Mouse (Mus musculus) CH12.LX (cell line): ENCODE measurements around the gene Lrrn3. TPM values are rescaled to one million over a fixed set of nuclear protein-coding genes. Genes with fewer than 3 reads are reported as not detected.

Experiments used
- DNase-seq: peaks from one replicate; pipeline ENCODE4 v3.0.0-alpha.2; 2013; ENCODE audit errors: extremely low read depth
- H3K27ac ChIP-seq: 2 replicates; pipeline ENCODE4 v1.5.1; 2012; ENCODE audit warnings: low read depth, mild to moderate bottlenecking, control low read depth, moderate library complexity; ENCODE audit not compliant: insufficient read depth
- H3K27me3 ChIP-seq: replicated peaks from 2 replicates; pipeline ENCODE3; 2012; ENCODE audit warnings: inconsistent platforms
- H3K36me3 ChIP-seq, 2 experiments: replicated peaks in 1 of 2; 2 replicates each; pipeline versions ENCODE3 to v1.6.1; 2012; ENCODE audit warnings: inconsistent platforms in 1 of 2, low read length in 1 of 2, mild to moderate bottlenecking in 1 of 2, mixed read lengths in 1 of 2, moderate library complexity in 1 of 2; ENCODE audit not compliant: control insufficient read depth in 1 of 2, insufficient read depth in 1 of 2
- H3K4me1 ChIP-seq, 2 experiments: 2 replicates each; pipeline ENCODE4 v1.6.1; 2012; ENCODE audit warnings: inconsistent platforms in 1 of 2, moderate library complexity in 1 of 2; ENCODE audit not compliant: insufficient read depth in 2 of 2, control insufficient read depth in 1 of 2
- H3K4me2 ChIP-seq: 2 replicates; pipeline ENCODE4 v1.6.1; 2012; ENCODE audit warnings: low read depth, mild to moderate bottlenecking, control low read depth; ENCODE audit not compliant: poor library complexity, insufficient read depth, severe bottlenecking
- H3K4me3 ChIP-seq, 3 experiments: fragments of 150-350 bp in 1 of 3; sonication (generic) in 1 of 3; replicated peaks in 1 of 3; 2 replicates each; pipeline versions ENCODE3 to v1.5.1; 2011 to 2012; ENCODE audit warnings: low read depth in 2 of 3, low read length in 2 of 3, mild to moderate bottlenecking in 2 of 3, moderate library complexity in 2 of 3, control low read depth in 1 of 3, improper control_type of control experiment in 1 of 3, inconsistent platforms in 1 of 3, mixed read lengths in 1 of 3; ENCODE audit not compliant: poor library complexity in 1 of 3
- H3K79me2 ChIP-seq: replicated peaks from 2 replicates; pipeline ENCODE4 v1.6.1; 2012; ENCODE audit warnings: mild to moderate bottlenecking, moderate library complexity; ENCODE audit not compliant: control insufficient read depth, poor library complexity, insufficient read depth, severe bottlenecking; ENCODE audit errors: extremely low read depth
- H3K9ac ChIP-seq: 2 replicates; pipeline ENCODE4 v1.6.1; 2012; ENCODE audit warnings: low read depth, mild to moderate bottlenecking, control low read depth, moderate library complexity; ENCODE audit not compliant: insufficient read depth
- H3K9me3 ChIP-seq: replicated peaks from 2 replicates; pipeline ENCODE3; 2012; ENCODE audit warnings: low read length, inconsistent platforms, mixed read lengths
- BHLHE40 ChIP-seq: IDR thresholded peaks from 2 replicates; pipeline ENCODE4 v1.6.1; 2011; ENCODE audit warnings: mild to moderate bottlenecking, low read depth, low read length, improper control_type of control experiment
- CHD1 ChIP-seq: IDR thresholded peaks from 2 replicates; pipeline ENCODE4 v1.6.1; 2012; ENCODE audit warnings: low read depth, low read length, improper control_type of control experiment, inconsistent platforms
- CTCF ChIP-seq, 2 experiments: IDR thresholded peaks in 1 of 2; conservative IDR thresholded peaks in 1 of 2; 2 replicates each; pipeline ENCODE4 v1.5.1; 2011 to 2012; ENCODE audit warnings: low read depth in 2 of 2, low read length in 2 of 2, improper control_type of control experiment in 1 of 2, inconsistent platforms in 1 of 2, mild to moderate bottlenecking in 1 of 2, moderate library complexity in 1 of 2
- E2F4 ChIP-seq: IDR thresholded peaks from 2 replicates; pipeline ENCODE4 v1.6.1; 2011; ENCODE audit warnings: low read depth, low read length, improper control_type of control experiment; ENCODE audit not compliant: insufficient replicate concordance
- EP300 ChIP-seq: IDR thresholded peaks from 2 replicates; pipeline ENCODE4 v1.6.1; 2011; ENCODE audit warnings: low read length, improper control_type of control experiment
- ETS1 ChIP-seq: conservative IDR thresholded peaks from 2 replicates; pipeline ENCODE4 v1.6.1; 2012; ENCODE audit warnings: low read depth, mild to moderate bottlenecking, inconsistent platforms, low read length, improper control_type of control experiment, moderate library complexity
- GABPA ChIP-seq: IDR thresholded peaks from 2 replicates; pipeline ENCODE4 v1.6.1; 2012; ENCODE audit warnings: low read depth, low read length, improper control_type of control experiment, inconsistent platforms; ENCODE audit not compliant: insufficient replicate concordance
- HCFC1 ChIP-seq: IDR thresholded peaks from 2 replicates; pipeline ENCODE4 v1.6.1; 2012; ENCODE audit warnings: low read depth, mild to moderate bottlenecking, inconsistent platforms, low read length, improper control_type of control experiment
- IRF4 ChIP-seq: IDR thresholded peaks from 2 replicates; pipeline ENCODE4 v1.6.1; 2014; ENCODE audit warnings: low read depth, mild to moderate bottlenecking, inconsistent platforms, low read length, improper control_type of control experiment
- JUN ChIP-seq: IDR thresholded peaks from 2 replicates; pipeline ENCODE4 v1.6.1; 2011; ENCODE audit warnings: low read depth, mild to moderate bottlenecking, low read length, improper control_type of control experiment, moderate library complexity; ENCODE audit not compliant: insufficient read depth
- JUND ChIP-seq: conservative IDR thresholded peaks from 2 replicates; pipeline ENCODE4 v1.6.1; 2011; ENCODE audit warnings: low read depth, low read length, improper control_type of control experiment
- KAT2A ChIP-seq: IDR thresholded peaks from 2 replicates; pipeline ENCODE4 v1.6.1; 2012; ENCODE audit warnings: low read length, improper control_type of control experiment, inconsistent platforms; ENCODE audit not compliant: insufficient replicate concordance
- MAFK ChIP-seq: IDR thresholded peaks from 2 replicates; pipeline ENCODE4 v1.6.1; 2011; ENCODE audit warnings: low read length, improper control_type of control experiment; ENCODE audit not compliant: insufficient replicate concordance
- MAX ChIP-seq: IDR thresholded peaks from 2 replicates; pipeline ENCODE4 v1.6.1; 2011; ENCODE audit warnings: low read length, improper control_type of control experiment
- MYC ChIP-seq: IDR thresholded peaks from 2 replicates; pipeline ENCODE4 v1.6.1; 2011; ENCODE audit warnings: low read depth, mild to moderate bottlenecking, improper control_type of control experiment, low read length
- NELFE ChIP-seq: IDR thresholded peaks from 2 replicates; pipeline ENCODE4 v1.6.1; 2011; ENCODE audit warnings: low read depth, low read length, improper control_type of control experiment
- PAX5 ChIP-seq: IDR thresholded peaks from 2 replicates; pipeline ENCODE4 v1.6.1; 2012; ENCODE audit warnings: low read length, inconsistent platforms, mixed read lengths
- POLR2A ChIP-seq: IDR thresholded peaks from 2 replicates; pipeline ENCODE4 v1.6.1; 2011; ENCODE audit warnings: low read depth, mild to moderate bottlenecking, improper control_type of control experiment, low read length
- POLR2AphosphoS2 ChIP-seq: IDR thresholded peaks from 2 replicates; pipeline ENCODE4 v1.6.1; 2011; ENCODE audit warnings: low read depth, low read length, improper control_type of control experiment
- RCOR1 ChIP-seq: conservative IDR thresholded peaks from 2 replicates; pipeline ENCODE4 v1.6.1; 2012; ENCODE audit warnings: low read depth, mild to moderate bottlenecking, inconsistent platforms, low read length, improper control_type of control experiment
- SMC3 ChIP-seq: IDR thresholded peaks from 2 replicates; pipeline ENCODE4 v1.6.1; 2011; ENCODE audit warnings: low read depth, low read length, improper control_type of control experiment
- TBP ChIP-seq: conservative IDR thresholded peaks from 2 replicates; pipeline ENCODE4 v1.6.1; 2011; ENCODE audit warnings: low read depth, low read length, improper control_type of control experiment
- TCF12 ChIP-seq: IDR thresholded peaks from 2 replicates; pipeline ENCODE4 v1.6.1; 2014; ENCODE audit warnings: low read depth, mild to moderate bottlenecking, inconsistent platforms, low read length, improper control_type of control experiment
- USF1 ChIP-seq: IDR thresholded peaks from 2 replicates; pipeline ENCODE4 v1.6.1; 2014; ENCODE audit warnings: low read depth, mild to moderate bottlenecking, inconsistent platforms, low read length, improper control_type of control experiment
- USF2 ChIP-seq: conservative IDR thresholded peaks from 2 replicates; pipeline ENCODE4 v1.6.1; 2011; ENCODE audit warnings: low read depth, low read length, improper control_type of control experiment
- ZC3H11A ChIP-seq: IDR thresholded peaks from 2 replicates; pipeline ENCODE4 v1.6.1; 2012; ENCODE audit warnings: low read depth, mild to moderate bottlenecking, inconsistent platforms, low read length, improper control_type of control experiment
- ZKSCAN1 ChIP-seq: IDR thresholded peaks from 2 replicates; pipeline ENCODE4 v1.6.1; 2012; ENCODE audit warnings: low read depth, inconsistent platforms, low read length, improper control_type of control experiment, borderline replicate concordance
- dilution Hi-C: fragments of 300-500 bp; cut with MboI; formaldehyde crosslinking; loops from 2 replicates; pipeline ENCODE4 v1.14.3; 2020; ENCODE audit warnings: low sequenced_read_pairs; ENCODE audit not compliant: extremely low pct_unique_long_range_greater_than_20kb, extremely low pct_ligation_motif_present
- in situ Hi-C: fragments of 300-500 bp; cut with MboI; formaldehyde crosslinking; loops from 3 replicates; pipeline ENCODE4 v1.14.3; 2019; ENCODE audit warnings: low sequenced_read_pairs, low pct_ligation_motif_present, low pct_unique_long_range_greater_than_20kb, mixed read lengths
- polyA plus RNA-seq: library from polyadenylated mRNA; unstranded; fragments of >175 nt; gene quantifications from 2 replicates; pipeline ENCODE4 v1.2.1, GENCODE M21; 2012; ENCODE audit warnings: low read depth; ENCODE audit not compliant: insufficient read length
- total RNA-seq, 2 experiments: library from RNA; depleted of rRNA; stranded (reverse); fragments of 300-350 nt in 1 of 2; fragments of >200 nt in 1 of 2; gene quantifications; 2 replicates each; pipeline ENCODE4 v1.2.3; 2012 to 2014

Lrrn3 gene
- total and polyA plus RNA-seq, 3 experiments, result not detected

DNA sequence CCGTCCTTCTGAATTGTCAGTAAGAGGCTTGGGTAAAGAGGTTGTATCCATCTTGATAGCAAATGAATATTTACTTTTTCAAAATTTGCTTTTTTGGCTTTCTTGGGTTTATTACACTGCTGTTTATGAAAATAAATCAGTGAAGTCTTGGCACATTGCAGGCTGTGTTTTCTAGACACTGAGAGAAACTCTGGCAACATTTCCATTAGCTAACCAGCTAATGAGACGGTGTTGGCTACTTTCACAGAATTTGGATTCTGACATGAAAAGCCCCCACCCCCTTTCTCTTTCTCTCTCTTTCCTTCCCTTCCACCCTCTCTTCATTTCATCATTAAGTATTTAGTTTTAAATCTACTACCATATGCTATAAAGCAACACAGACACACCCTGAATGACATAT lies 34.1 kb upstream of the Lrrn3 start:
- in situ Hi-C loops, result no loop called here

GRCm38 (mm10) chr12:41518897-41519296 lies 32.7 kb upstream of the Lrrn3 start:
- H3K27me3 ChIP-seq, result no peaks in the 10 kb centered on the region
- no peaks in the 10 kb centered on the region for H3K9me3 ChIP-seq
- H3K9ac ChIP-seq, result no peak overlapping the region
- dilution Hi-C loops, result no loop called here
- DNase-seq, result no peak
- H3K36me3 ChIP-seq, result no peaks in the 10 kb centered on the region
- no peaks in the 10 kb centered on the region for H3K79me2 ChIP-seq
- no peak for TF ChIP-seq ZKSCAN1
- no peak for TF ChIP-seq POLR2A
- TF ChIP-seq POLR2AphosphoS2, result no peak
- no peak for TF ChIP-seq E2F4
- no peak for TF ChIP-seq GABPA
- no peak for TF ChIP-seq MAX
- no peak for TF ChIP-seq TBP
- TF ChIP-seq TCF12, result no peak
- no peak for TF ChIP-seq USF2
- TF ChIP-seq EP300, result no peak
- TF ChIP-seq SMC3, result no peak
- no peak for TF ChIP-seq CTCF (conservative IDR thresholded peaks at IDR 0.05 in 1 of 2, IDR thresholded peaks at IDR 0.05 in 1 of 2; ENCODE audit: low read depth in 2 of 2, low read length in 2 of 2)
- no peak for TF ChIP-seq PAX5
- TF ChIP-seq CHD1, result no peak
- no peak for TF ChIP-seq IRF4
- TF ChIP-seq JUN, result no peak
- no peak for TF ChIP-seq ZC3H11A
- no peak for TF ChIP-seq ETS1
- no peak for TF ChIP-seq BHLHE40
- TF ChIP-seq JUND, result no peak
- in situ Hi-C loops, result no loop called here
- no peak overlapping the region for H3K4me2 ChIP-seq
- 0 out of 4 replicates have a peak, but pooled peaks cover 0 to 4% of the 10 kb centered on the region in 2 experiments for H3K4me1 ChIP-seq
- H3K4me3 ChIP-seq, result no peak overlapping the region
- no peak overlapping the region for H3K27ac ChIP-seq

More for the DNA sequence above, 34.1 kb upstream of the Lrrn3 start:
- Histone ChIP-seq H3K9me3 (no peaks in the 10 kb centered on the region), H3K4me2 (no peak overlapping the region), H3K79me2 (no peaks in the 10 kb centered on the region), H3K27ac (no peak overlapping the region), H3K9ac (no peak overlapping the region), H3K27me3 (no peaks in the 10 kb centered on the region), H3K36me3 (no peaks in the 10 kb centered on the region), H3K4me1 (peaks cover 0 to 12% of the 10 kb centered on the region in 2 experiments; a peak in 2 of 4 replicates), H3K4me3 (no peak overlapping the region)
- dilution Hi-C loops, result no loop called here
- no peak for DNase-seq
- TF ChIP-seq MYC, result no peak
- TF ChIP-seq HCFC1, result no peak
- no peak for TF ChIP-seq IRF4
- no peak for TF ChIP-seq EP300
- TF ChIP-seq GABPA, result no peak
- no peak for TF ChIP-seq USF2
- no peak for TF ChIP-seq NELFE
- TF ChIP-seq ETS1, result no peak
- no peak for TF ChIP-seq CHD1
- TF ChIP-seq JUND, result no peak
- TF ChIP-seq ZKSCAN1, result no peak
- no peak for TF ChIP-seq POLR2A
- no peak for TF ChIP-seq RCOR1
- TF ChIP-seq TCF12, result no peak
- no peak for TF ChIP-seq MAFK
- no peak for TF ChIP-seq KAT2A
- no peak for TF ChIP-seq USF1
